Mouse (Mus musculus) retina, postnatal 1 day (tissue): ENCODE results near the gene Tmbim6.

Experiments
- DNase-seq: peaks from one replicate; pipeline ENCODE4 v3.0.0-alpha.2; 2012

Tmbim6 gene

GRCm38 (mm10) chr15:99392486-99393385 lies at the start of gene Tmbim6:
TSS of gene Tmbim6 (plus strand) at chr15:99392882.
- peak; percentile 100 for DNase-seq

GRCm38 (mm10) chr15:99343414-99344147 lies 49.1 kb upstream of the Tmbim6 start:
- peak; percentile 12 for DNase-seq

- DNase-seq: no peak
These were observed 48.4 kb upstream of the Tmbim6 start for GRCm38 (mm10) chr15:99344148-99344870.

- DNase-seq: no peak
These were observed 47.7 kb upstream of the Tmbim6 start for GRCm38 (mm10) chr15:99344961-99345360.

GRCm38 (mm10) chr15:99351610-99352009 lies 41.1 kb upstream of the Tmbim6 start:
- no peak for DNase-seq

- DNase-seq: no peak
These were observed 40.4 kb upstream of the Tmbim6 start for GRCm38 (mm10) chr15:99352306-99352705.

- no peak for DNase-seq
These were observed 37.0 kb upstream of the Tmbim6 start for GRCm38 (mm10) chr15:99355660-99356059.

GRCm38 (mm10) chr15:99356462-99356861 lies 36.2 kb upstream of the Tmbim6 start:
- no peak for DNase-seq

- DNase-seq: no peak
These were observed 33.7 kb upstream of the Tmbim6 start for GRCm38 (mm10) chr15:99358952-99359351.

- no peak for DNase-seq
These were observed 28.6 kb upstream of the Tmbim6 start for GRCm38 (mm10) chr15:99364022-99364530.

- no peak for DNase-seq
These were observed 27.8 kb upstream of the Tmbim6 start for GRCm38 (mm10) chr15:99364921-99365320.

GRCm38 (mm10) chr15:99368583-99369266 lies 24.0 kb upstream of the Tmbim6 start:
- peak; percentile 18 for DNase-seq

GRCm38 (mm10) chr15:99369391-99370171 lies 23.1 kb upstream of the Tmbim6 start:
- no peak for DNase-seq

GRCm38 (mm10) chr15:99370259-99370691 lies 22.4 kb upstream of the Tmbim6 start, which contains the start of gene Fmnl3:
TSS of gene Fmnl3 (minus strand) at chr15:99370482.
- DNase-seq: peak; percentile 98

GRCm38 (mm10) chr15:99371526-99372340 lies 20.9 kb upstream of the Tmbim6 start:
- DNase-seq: no peak

- no peak for DNase-seq
These were observed 19.9 kb upstream of the Tmbim6 start for GRCm38 (mm10) chr15:99372761-99373160.

- DNase-seq: no peak
These were observed 17.6 kb upstream of the Tmbim6 start for GRCm38 (mm10) chr15:99375036-99375435.

GRCm38 (mm10) chr15:99375581-99375980 lies 17.1 kb upstream of the Tmbim6 start:
- no peak for DNase-seq

GRCm38 (mm10) chr15:99376240-99376639 lies 16.4 kb upstream of the Tmbim6 start:
- DNase-seq: no peak

GRCm38 (mm10) chr15:99382893-99383292 lies 9.8 kb upstream of the Tmbim6 start:
- DNase-seq: no peak
